Mouse (Mus musculus) liver, embryonic 14.5 days (tissue): ENCODE results near the gene Mbtps1. TPM values are rescaled to one million over a fixed set of nuclear protein-coding genes. Genes with fewer than 3 reads are reported as not detected.
A peak's percentile ranks its signal among the peaks of the same experiment; 100 is the strongest.

ENCODE experiments used
- ATAC-seq: fragments of 200-750 bp; cut with Nextera tagmentation; 2 replicates; pipeline ENCODE4 v1.8.0; 2017; ENCODE audit warnings: moderate number of reproducible peaks, mild to moderate bottlenecking, moderate library complexity; ENCODE audit not compliant: insufficient read depth
- DNase-seq, 3 experiments: peaks; one replicate each; pipeline ENCODE4 v3.0.0-alpha.2; 2012 to 2013; ENCODE audit warnings: low read depth in 3 of 3, low spot score in 3 of 3
- H3K27ac ChIP-seq: fragments of 300-500 bp; sonication (generic); 2 replicates; pipeline ENCODE4 v1.5.1; 2014; ENCODE audit warnings: moderate library complexity, mild to moderate bottlenecking, control low read depth, inconsistent platforms
- H3K27me3 ChIP-seq: fragments of 300-500 bp; sonication (generic); 2 replicates; pipeline ENCODE4 v1.6.1; 2014; ENCODE audit warnings: mild to moderate bottlenecking, low read length, moderate library complexity; ENCODE audit not compliant: control insufficient read depth, insufficient read depth
- H3K36me3 ChIP-seq: fragments of 300-500 bp; sonication (generic); replicated peaks from 2 replicates; pipeline ENCODE4 v1.6.1; 2014; ENCODE audit warnings: low read depth; ENCODE audit not compliant: control insufficient read depth, insufficient read depth
- H3K4me1 ChIP-seq, 2 experiments: fragments of 200-500 bp in 1 of 2; fragments of 300-500 bp in 1 of 2; sonication (generic) in 1 of 2; replicated peaks; 2 replicates each; pipeline ENCODE4 v1.6.1; 2012 to 2014; ENCODE audit warnings: antibody characterized with exemption in 1 of 2, inconsistent platforms in 1 of 2, low read length in 1 of 2; ENCODE audit not compliant: control insufficient read depth in 2 of 2, insufficient read depth in 2 of 2
- H3K4me2 ChIP-seq: fragments of 300-500 bp; sonication (generic); 2 replicates; pipeline ENCODE4 v1.6.1; 2014; ENCODE audit warnings: low read depth, mild to moderate bottlenecking, control low read depth, moderate library complexity
- H3K4me3 ChIP-seq, 2 experiments: fragments of 200-500 bp in 1 of 2; fragments of 300-500 bp in 1 of 2; sonication (generic) in 1 of 2; 2 replicates each; pipeline ENCODE4 v1.5.1; 2012 to 2014; ENCODE audit warnings: low read depth in 2 of 2, low read length in 2 of 2, mild to moderate bottlenecking in 2 of 2, control low read depth in 1 of 2, inconsistent platforms in 1 of 2, moderate library complexity in 1 of 2; ENCODE audit not compliant: insufficient read depth in 1 of 2
- H3K9ac ChIP-seq: fragments of 300-500 bp; sonication (generic); replicated peaks from 2 replicates; pipeline ENCODE4 v1.6.1; 2014; ENCODE audit warnings: mild to moderate bottlenecking, control low read depth, moderate library complexity
- H3K9me3 ChIP-seq: fragments of 300-500 bp; sonication (generic); 2 replicates; pipeline ENCODE4 v1.6.1; 2016; ENCODE audit warnings: low read length, mixed read lengths; ENCODE audit not compliant: control insufficient read depth
- CTCF ChIP-seq: IDR thresholded peaks from 2 replicates; pipeline ENCODE4 v1.5.1; 2016; ENCODE audit warnings: antibody characterized with exemption, low read depth, control low read depth
- EP300 ChIP-seq: IDR thresholded peaks from 2 replicates; pipeline ENCODE4 v1.6.1; 2016; ENCODE audit warnings: antibody characterized with exemption, low read depth
- WGBS: fragments of 180-500 bp; shearing (Covaris S2); extraction: QIAGEN DNeasy Blood & Tissue Kit; methylation state at CpG from one replicate; pipeline ENCODE4 v1.1.7; 2014; ENCODE audit not compliant: insufficient replicate concordance; 5-methylcytosine and 5-hydroxymethylcytosine counted together
- polyA plus RNA-seq, 2 experiments: library from polyadenylated mRNA; depleted of rRNA in 1 of 2; stranded (reverse) in 1 of 2; unstranded in 1 of 2; fragments of >200 nt; fragmentation: Nextera tagmentation in 1 of 2; extraction: Ambion mirVana in 1 of 2; gene quantifications; 2 replicates each; pipeline versions ENCODE4 v1.2.1 to v1.2.3; 2012 to 2014

Gene Mbtps1
- polyA plus RNA-seq, 2 experiments: 19.6 to 23.7 TPM

- DNase-seq (no peak), ATAC-seq (no peak)
- Histone ChIP-seq H3K9ac (no peak overlapping the region), H3K27me3 (no peaks in the 10 kb centered on the region), H3K4me3 (no peak overlapping the region), H3K9me3 (no peaks in the 10 kb centered on the region), H3K27ac (no peak overlapping the region), H3K36me3 (no peaks in the 10 kb centered on the region), H3K4me1 (peaks cover 0 to 1% of the 10 kb centered on the region in 2 experiments; a peak in 3 of 4 replicates), H3K4me2 (no peak overlapping the region)
- no peak for TF ChIP-seq EP300
- TF ChIP-seq CTCF: no peak
- 80% methylated on average over 7 of the region's 7 CpGs for WGBS
Observed at GRCm38 (mm10) chr8:119591456-119591855, 32.9 kb upstream of the Mbtps1 start.

- WGBS: 56% methylated on average over 14 of the region's 14 CpGs
- no peaks in the 10 kb centered on the region for H3K36me3 ChIP-seq
- no peak overlapping the region for H3K27ac ChIP-seq
- DNase-seq (no peak), ATAC-seq (no peak)
- H3K9me3 ChIP-seq: no peaks in the 10 kb centered on the region
- H3K4me2 ChIP-seq: no peak overlapping the region
- H3K4me3 ChIP-seq: no peak overlapping the region
- peaks cover 0 to 7% of the 10 kb centered on the region in 2 experiments; a peak in 3 of 4 replicates for H3K4me1 ChIP-seq
- TF ChIP-seq CTCF (no peak), EP300 (no peak)
- no peaks in the 10 kb centered on the region for H3K27me3 ChIP-seq
- H3K9ac ChIP-seq: no peak overlapping the region
Observed at GRCm38 (mm10) chr8:119590348-119590747, 31.8 kb upstream of the Mbtps1 start.

GRCm38 (mm10) chr8:119588844-119589243, 30.3 kb upstream of the Mbtps1 start:
- ATAC-seq: no peak
- 44% methylated on average over 10 of the region's 10 CpGs for WGBS

GRCm38 (mm10) chr8:119588321-119588720, 29.8 kb upstream of the Mbtps1 start:
- H3K9me3 ChIP-seq: no peaks in the 10 kb centered on the region
- no peak for ATAC-seq
- H3K9ac ChIP-seq: no peak overlapping the region
- H3K4me2 ChIP-seq: no peak overlapping the region
- H3K27me3 ChIP-seq: no peaks in the 10 kb centered on the region
- H3K4me3 ChIP-seq: no peak overlapping the region
- no peak for TF ChIP-seq CTCF
- no peak for TF ChIP-seq EP300
- WGBS: 56% methylated on average over 4 of the region's 4 CpGs
- no peak overlapping the region for H3K27ac ChIP-seq
- no peak for DNase-seq
- H3K36me3 ChIP-seq: no peaks in the 10 kb centered on the region
- H3K4me1 ChIP-seq: peaks cover 0 to 14% of the 10 kb centered on the region in 2 experiments; a peak in 3 of 4 replicates

More at GRCm38 (mm10) chr8:119588844-119589243, 30.3 kb upstream of the Mbtps1 start:
- no peak overlapping the region for H3K4me2 ChIP-seq
- no peaks in the 10 kb centered on the region for H3K36me3 ChIP-seq
- H3K9ac ChIP-seq: no peak overlapping the region
- peaks cover 0 to 14% of the 10 kb centered on the region in 2 experiments; a peak in 3 of 4 replicates for H3K4me1 ChIP-seq
- DNase-seq: no peak
- H3K4me3 ChIP-seq: no peak overlapping the region
- TF ChIP-seq EP300 (no peak), CTCF (no peak)
- no peaks in the 10 kb centered on the region for H3K9me3 ChIP-seq
- no peaks in the 10 kb centered on the region for H3K27me3 ChIP-seq
- no peak overlapping the region for H3K27ac ChIP-seq

- Histone ChIP-seq H3K4me3 (peak overlapping the region; percentile 47 to 53), H3K27me3 (no peaks in the 10 kb centered on the region), H3K9me3 (no peaks in the 10 kb centered on the region), H3K9ac (peak overlapping the region; percentile 44; the same call in 1 of the 2 replicates), H3K4me1 (peaks cover 4 to 26% of the 10 kb centered on the region in 2 experiments), H3K36me3 (no peaks in the 10 kb centered on the region), H3K4me2 (peak overlapping the region; percentile 60), H3K27ac (no peak overlapping the region)
- ATAC-seq: peak; percentile 61; the same call in 1 of the 2 replicates
- TF ChIP-seq CTCF: no peak
- TF ChIP-seq EP300: no peak
- WGBS: 26% methylated on average over 15 of the region's 24 CpGs
- no peak for DNase-seq
Observed at GRCm38 (mm10) chr8:119585901-119586300, 27.4 kb upstream of the Mbtps1 start.
